Mouse (Mus musculus): ENCODE data around the gene Gm10719. TPM values are rescaled to one million over a fixed set of nuclear protein-coding genes. Genes with fewer than 3 reads are reported as not detected.
"Not testable (repeated sequence)": the region's sequence is repeated elsewhere in the genome, so short reads cannot be mapped to it uniquely, and the experiment has no call there.

Gm10719 gene
- polyA plus RNA-seq (2015; fragmentation: Nextera tagmentation; extraction: Ambion mirVana): 1.2 TPM in 1 of 2 replicates, not detected in the other

DNA sequence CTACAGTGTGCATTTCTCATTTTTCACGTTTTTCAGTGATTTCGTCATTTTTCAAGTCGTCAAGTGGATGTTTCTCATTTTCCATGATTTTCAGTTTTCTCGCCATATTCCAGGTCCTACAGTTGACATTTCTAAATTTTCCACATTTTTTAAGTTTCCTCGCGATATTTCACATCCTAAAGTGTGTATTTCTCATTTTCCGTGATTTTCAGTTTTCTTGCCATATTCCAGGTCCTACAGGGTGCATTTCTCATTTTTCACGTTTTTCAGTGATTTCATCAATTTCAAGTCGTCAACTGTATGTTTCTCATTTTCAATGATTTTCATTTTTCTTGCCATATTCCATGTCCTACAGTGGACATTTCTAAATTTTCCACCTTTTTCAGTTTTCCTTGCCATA lies at the start of gene Gm10719:
Gene Gm10719 (plus strand): TSS at position 301 of the 400 bp plus-strand sequence.
- WGBS: 57% methylated on average over 1 of the region's 9 CpGs

GRCm38 (mm10) chr9:3000445-3000972 lies 16.7 kb upstream of the Gm10719 start, which contains the start of gene Gm10722:
TSS of gene Gm10722 (plus strand) at chr9:3000922.
- not testable (repeated sequence) for H3K4me2 ChIP-seq (ENCODE audit: low read depth, low read length); H3K4me1 ChIP-seq (ENCODE audit: control insufficient read depth, insufficient read depth, low read length); H3K9me3 ChIP-seq (replicated peaks; ENCODE audit: control insufficient read depth, low read length); H3K36me3 ChIP-seq (ENCODE audit: control insufficient read depth, insufficient read depth); ATAC-seq (replicated peaks; ENCODE audit: extremely low read depth, insufficient read depth, low FRiP score); H3K27me3 ChIP-seq (ENCODE audit: control insufficient read depth, insufficient read depth, low read length); H3K9ac ChIP-seq (ENCODE audit: low read length); H3K4me3 ChIP-seq (ENCODE audit: low read length); H3K27ac ChIP-seq (ENCODE audit: low read length)
- 62% methylated on average over 12 of the region's 12 CpGs for WGBS

More for the DNA sequence above, at the start of gene Gm10719:
- H3K27ac ChIP-seq (ENCODE audit: low read length); ATAC-seq (replicated peaks; ENCODE audit: extremely low read depth, insufficient read depth, low FRiP score); H3K4me3 ChIP-seq (ENCODE audit: low read length); H3K9me3 ChIP-seq (replicated peaks; ENCODE audit: control insufficient read depth, low read length); H3K4me1 ChIP-seq (ENCODE audit: control insufficient read depth, insufficient read depth, low read length); H3K36me3 ChIP-seq (ENCODE audit: control insufficient read depth, insufficient read depth); H3K4me2 ChIP-seq (ENCODE audit: low read depth, low read length); H3K27me3 ChIP-seq (ENCODE audit: control insufficient read depth, insufficient read depth, low read length); H3K9ac ChIP-seq (ENCODE audit: low read length): not testable (repeated sequence)

- H3K27ac ChIP-seq (ENCODE audit: low read length); H3K36me3 ChIP-seq (ENCODE audit: control insufficient read depth, insufficient read depth); H3K9me3 ChIP-seq (replicated peaks; ENCODE audit: control insufficient read depth, low read length); H3K4me3 ChIP-seq (ENCODE audit: low read length); ATAC-seq (replicated peaks; ENCODE audit: extremely low read depth, insufficient read depth, low FRiP score); H3K27me3 ChIP-seq (ENCODE audit: control insufficient read depth, insufficient read depth, low read length); H3K4me2 ChIP-seq (ENCODE audit: low read depth, low read length); H3K4me1 ChIP-seq (ENCODE audit: control insufficient read depth, insufficient read depth, low read length); H3K9ac ChIP-seq (ENCODE audit: low read length): not testable (repeated sequence)
- WGBS: 61% methylated on average over 8 of the region's 8 CpGs
Observed at GRCm38 (mm10) chr9:3001006-3001405, 16.2 kb upstream of the Gm10719 start.

GRCm38 (mm10) chr9:3001948-3002659 lies 15.1 kb upstream of the Gm10719 start:
- H3K4me1 ChIP-seq (ENCODE audit: control insufficient read depth, insufficient read depth, low read length); H3K9me3 ChIP-seq (replicated peaks; ENCODE audit: control insufficient read depth, low read length); H3K9ac ChIP-seq (ENCODE audit: low read length); H3K27me3 ChIP-seq (ENCODE audit: control insufficient read depth, insufficient read depth, low read length); H3K36me3 ChIP-seq (ENCODE audit: control insufficient read depth, insufficient read depth); H3K4me3 ChIP-seq (ENCODE audit: low read length); H3K27ac ChIP-seq (ENCODE audit: low read length); H3K4me2 ChIP-seq (ENCODE audit: low read depth, low read length): not testable (repeated sequence)
- peak; percentile 78 for ATAC-seq (replicated peaks; ENCODE audit: extremely low read depth, insufficient read depth, low FRiP score)
- 55% methylated on average over 8 of the region's 11 CpGs for WGBS

DNA sequence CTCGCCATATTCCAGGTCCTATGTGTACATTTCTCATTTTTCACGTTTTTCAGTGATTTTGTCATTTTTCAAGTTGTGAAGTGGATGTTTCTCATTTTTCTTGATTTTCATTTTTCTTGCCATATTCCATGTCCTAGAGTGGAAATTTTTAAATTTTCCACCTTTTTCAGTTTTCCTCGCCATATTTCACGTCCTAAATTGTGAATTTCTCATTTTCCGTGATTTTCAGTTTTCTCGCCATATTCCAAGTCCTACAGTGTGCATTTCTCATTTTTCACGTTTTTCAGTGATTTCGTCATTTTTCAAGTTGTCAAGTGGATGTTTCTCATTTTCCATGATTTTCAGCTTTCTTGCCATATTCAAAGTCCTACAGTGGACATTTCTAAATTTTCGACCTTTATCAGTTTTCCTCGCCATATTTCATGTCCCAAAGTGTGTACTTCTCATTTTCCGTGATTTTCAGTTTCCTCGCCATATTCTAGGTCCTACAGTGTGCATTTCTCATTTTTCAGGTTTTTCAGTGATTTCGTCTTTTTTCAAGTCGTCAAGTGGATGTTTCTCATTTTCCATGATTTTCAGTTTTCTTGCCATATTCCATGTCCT lies 14.3 kb upstream of the Gm10719 start, which contains the start of gene Gm11168:
Gene Gm11168 (plus strand): TSS at position 553 of the 603 bp plus-strand sequence.
- 59% methylated on average over 6 of the region's 14 CpGs for WGBS
- not testable (repeated sequence) for H3K9me3 ChIP-seq (replicated peaks; ENCODE audit: control insufficient read depth, low read length); ATAC-seq (replicated peaks; ENCODE audit: extremely low read depth, insufficient read depth, low FRiP score)

GRCm38 (mm10) chr9:3006179-3006578 lies 11.0 kb upstream of the Gm10719 start:
- not testable (repeated sequence) for ATAC-seq (replicated peaks; ENCODE audit: extremely low read depth, insufficient read depth, low FRiP score)

More for the DNA sequence above, 14.3 kb upstream of the Gm10719 start, which contains the start of gene Gm11168:
- not testable (repeated sequence) for H3K27ac ChIP-seq (ENCODE audit: low read length); H3K9ac ChIP-seq (ENCODE audit: low read length); H3K4me1 ChIP-seq (ENCODE audit: control insufficient read depth, insufficient read depth, low read length); H3K4me2 ChIP-seq (ENCODE audit: low read depth, low read length); H3K36me3 ChIP-seq (ENCODE audit: control insufficient read depth, insufficient read depth); H3K27me3 ChIP-seq (ENCODE audit: control insufficient read depth, insufficient read depth, low read length); H3K4me3 ChIP-seq (ENCODE audit: low read length)

GRCm38 (mm10) chr9:3006636-3007035 lies 10.6 kb upstream of the Gm10719 start:
- H3K4me3 ChIP-seq (ENCODE audit: low read length); H3K27ac ChIP-seq (ENCODE audit: low read length); H3K4me1 ChIP-seq (ENCODE audit: control insufficient read depth, insufficient read depth, low read length); H3K36me3 ChIP-seq (ENCODE audit: control insufficient read depth, insufficient read depth); H3K9me3 ChIP-seq (replicated peaks; ENCODE audit: control insufficient read depth, low read length); H3K27me3 ChIP-seq (ENCODE audit: control insufficient read depth, insufficient read depth, low read length); H3K4me2 ChIP-seq (ENCODE audit: low read depth, low read length); H3K9ac ChIP-seq (ENCODE audit: low read length): not testable (repeated sequence)
- WGBS: 72% methylated on average over 8 of the region's 8 CpGs
- ATAC-seq (replicated peaks; ENCODE audit: extremely low read depth, insufficient read depth, low FRiP score): peak; percentile 53

More at GRCm38 (mm10) chr9:3006179-3006578, 11.0 kb upstream of the Gm10719 start:
- H3K27ac ChIP-seq (ENCODE audit: low read length); H3K27me3 ChIP-seq (ENCODE audit: control insufficient read depth, insufficient read depth, low read length); H3K9me3 ChIP-seq (replicated peaks; ENCODE audit: control insufficient read depth, low read length); H3K4me1 ChIP-seq (ENCODE audit: control insufficient read depth, insufficient read depth, low read length); H3K4me2 ChIP-seq (ENCODE audit: low read depth, low read length); H3K9ac ChIP-seq (ENCODE audit: low read length); H3K36me3 ChIP-seq (ENCODE audit: control insufficient read depth, insufficient read depth); H3K4me3 ChIP-seq (ENCODE audit: low read length): not testable (repeated sequence)
- 79% methylated on average over 1 of the region's 5 CpGs for WGBS

DNA sequence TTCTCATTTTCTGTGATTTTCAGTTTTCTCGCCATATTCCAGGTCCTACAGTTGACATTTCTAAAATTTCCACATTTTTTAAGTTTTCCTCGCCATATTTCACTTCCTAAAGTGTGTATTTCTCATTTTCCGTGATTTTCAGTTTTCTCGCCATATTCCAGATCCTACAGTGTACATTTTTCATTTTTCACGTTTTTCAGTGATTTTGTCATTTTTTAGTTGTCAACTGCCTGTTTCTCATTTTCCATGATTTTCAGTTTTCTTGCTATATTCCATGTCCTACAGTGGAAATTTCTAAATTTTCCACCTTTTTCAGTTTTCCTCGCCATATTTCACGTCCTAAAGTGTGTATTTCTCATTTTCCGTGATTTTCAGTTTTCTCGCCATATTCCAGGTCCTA lies 9.9 kb upstream of the Gm10719 start:
- not testable (repeated sequence) for H3K27ac ChIP-seq (ENCODE audit: low read length); ATAC-seq (replicated peaks; ENCODE audit: extremely low read depth, insufficient read depth, low FRiP score); H3K27me3 ChIP-seq (ENCODE audit: control insufficient read depth, insufficient read depth, low read length); H3K9me3 ChIP-seq (replicated peaks; ENCODE audit: control insufficient read depth, low read length); H3K4me2 ChIP-seq (ENCODE audit: low read depth, low read length); H3K9ac ChIP-seq (ENCODE audit: low read length); H3K4me1 ChIP-seq (ENCODE audit: control insufficient read depth, insufficient read depth, low read length); H3K36me3 ChIP-seq (ENCODE audit: control insufficient read depth, insufficient read depth); H3K4me3 ChIP-seq (ENCODE audit: low read length)
- 71% methylated on average over 6 of the region's 9 CpGs for WGBS

DNA sequence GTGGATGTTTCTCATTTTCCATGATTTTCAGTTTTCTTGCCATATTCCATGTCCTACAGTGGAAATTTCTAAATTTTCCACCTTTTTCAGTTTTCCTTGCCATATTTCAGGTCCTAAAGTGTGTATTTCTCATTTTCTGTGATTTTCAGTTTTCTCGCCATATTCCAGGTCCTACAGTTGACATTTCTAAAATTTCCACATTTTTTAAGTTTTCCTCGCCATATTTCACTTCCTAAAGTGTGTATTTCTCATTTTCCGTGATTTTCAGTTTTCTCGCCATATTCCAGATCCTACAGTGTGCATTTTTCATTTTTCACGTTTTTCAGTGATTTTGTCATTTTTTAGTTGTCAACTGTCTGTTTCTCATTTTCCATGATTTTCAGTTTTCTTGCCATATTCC lies 7.9 kb upstream of the Gm10719 start:
- WGBS: no CpG with 5 or more reads among the region's 5 CpGs
- H3K27ac ChIP-seq (ENCODE audit: low read length); H3K4me2 ChIP-seq (ENCODE audit: low read depth, low read length); H3K36me3 ChIP-seq (ENCODE audit: control insufficient read depth, insufficient read depth); H3K4me3 ChIP-seq (ENCODE audit: low read length); H3K4me1 ChIP-seq (ENCODE audit: control insufficient read depth, insufficient read depth, low read length); H3K27me3 ChIP-seq (ENCODE audit: control insufficient read depth, insufficient read depth, low read length); H3K9ac ChIP-seq (ENCODE audit: low read length); H3K9me3 ChIP-seq (replicated peaks; ENCODE audit: control insufficient read depth, low read length): not testable (repeated sequence)
- ATAC-seq (replicated peaks; ENCODE audit: extremely low read depth, insufficient read depth, low FRiP score): peak; percentile 38; the same call in 1 of the 2 replicates
